Mouse (Mus musculus) neural tube, embryonic 11.5 days (tissue): Measurements from ENCODE around the gene Smurf2. TPM values are rescaled to one million over a fixed set of nuclear protein-coding genes. Genes with fewer than 3 reads are reported as not detected.
"Not testable (repeated sequence)": the region's sequence is repeated elsewhere in the genome, so short reads cannot be mapped to it uniquely, and the experiment has no call there.

ENCODE experiments used
- ATAC-seq: fragments of 200-750 bp; cut with Nextera tagmentation; 2 replicates; pipeline ENCODE4 v1.8.0; 2017; ENCODE audit warnings: moderate number of reproducible peaks, mild to moderate bottlenecking, moderate TSS enrichment, moderate library complexity; ENCODE audit not compliant: insufficient read depth, low FRiP score, low TSS enrichment
- DNase-seq: peaks from one replicate; pipeline ENCODE4 v3.0.0-alpha.2; 2015; ENCODE audit warnings: low spot score
- H3K27ac ChIP-seq: fragments of 300-500 bp; sonication (generic); 2 replicates; pipeline ENCODE4 v1.5.1; 2014; ENCODE audit warnings: low read depth, mild to moderate bottlenecking, low read length
- H3K27me3 ChIP-seq: fragments of 300-500 bp; sonication (generic); 2 replicates; pipeline ENCODE4 v1.6.1; 2014; ENCODE audit warnings: mild to moderate bottlenecking, low read length, mixed read lengths; ENCODE audit not compliant: control insufficient read depth, insufficient read depth
- H3K36me3 ChIP-seq: fragments of 300-500 bp; sonication (generic); 2 replicates; pipeline ENCODE4 v1.6.1; 2014; ENCODE audit warnings: mild to moderate bottlenecking, low read length, moderate library complexity, mixed read lengths; ENCODE audit not compliant: control insufficient read depth, insufficient read depth
- H3K4me1 ChIP-seq: fragments of 300-500 bp; sonication (generic); 2 replicates; pipeline ENCODE4 v1.6.1; 2014; ENCODE audit warnings: low read length, mixed read lengths; ENCODE audit not compliant: control insufficient read depth, insufficient read depth
- H3K4me2 ChIP-seq: fragments of 300-500 bp; sonication (generic); 2 replicates; pipeline ENCODE4 v1.6.1; 2014; ENCODE audit warnings: low read depth, mild to moderate bottlenecking, moderate library complexity
- H3K4me3 ChIP-seq: fragments of 300-500 bp; sonication (generic); 2 replicates; pipeline ENCODE4 v1.5.1; 2014; ENCODE audit warnings: low read depth, low read length
- H3K9ac ChIP-seq: fragments of 300-500 bp; sonication (generic); 2 replicates; pipeline ENCODE4 v1.6.1; 2014; ENCODE audit warnings: mild to moderate bottlenecking, low read length
- H3K9me3 ChIP-seq: fragments of 300-500 bp; sonication (generic); 2 replicates; pipeline ENCODE4 v1.6.1; 2016; ENCODE audit warnings: low read length; ENCODE audit not compliant: control insufficient read depth
- WGBS: fragments of 180-500 bp; shearing (Covaris S2); extraction: QIAGEN DNeasy Blood & Tissue Kit; methylation state at CpG from one replicate; pipeline ENCODE4 v1.1.7; 2014; 5-methylcytosine and 5-hydroxymethylcytosine counted together
- polyA plus RNA-seq: library from polyadenylated mRNA; unstranded; fragments of >200 nt; fragmentation: Nextera tagmentation; extraction: Ambion mirVana; gene quantifications from 2 replicates; pipeline ENCODE4 v1.2.1, GENCODE M21; 2014

Smurf2 gene
- polyA plus RNA-seq, 1 experiment from 2014 or later = 18.9 TPM

DNA sequence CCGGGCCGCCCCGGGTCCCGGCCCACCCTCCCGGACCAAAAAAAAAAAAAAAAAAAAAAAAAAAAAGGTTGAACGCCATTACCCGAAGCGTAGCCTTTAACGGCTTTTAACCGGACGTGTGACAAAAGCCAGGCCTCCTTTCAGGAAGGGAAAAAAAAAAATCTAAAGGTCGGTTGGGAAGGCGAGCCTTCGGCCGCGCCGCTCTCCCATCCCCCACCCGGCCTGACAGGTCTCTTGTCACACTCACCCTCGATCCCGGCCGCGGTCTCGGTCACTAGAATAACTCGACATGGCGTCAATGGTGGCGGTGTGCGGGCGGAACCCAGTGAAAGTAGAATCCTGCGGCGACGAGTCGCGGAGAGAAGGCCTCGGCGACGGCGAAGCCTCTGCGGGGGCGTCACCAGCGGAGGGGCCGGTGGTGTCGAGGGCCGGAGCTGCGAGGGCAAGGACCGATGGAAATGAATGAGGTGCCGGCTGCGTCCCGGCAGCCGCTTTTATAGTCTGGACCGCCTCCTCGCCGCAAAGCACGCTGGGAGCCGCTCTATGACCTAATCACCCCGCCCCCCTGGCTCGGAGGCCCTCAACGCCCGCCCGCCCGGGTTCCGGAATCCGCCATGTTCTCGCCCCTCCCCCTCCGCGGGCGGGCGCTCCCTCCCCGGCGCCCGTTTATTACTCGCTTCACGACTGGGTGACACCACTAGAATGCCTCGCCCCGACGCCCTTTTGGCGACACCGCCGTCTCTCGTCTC is 132.3 kb downstream of the Smurf2 start:
- Histone ChIP-seq H3K27me3 (no peaks in the 10 kb centered on the region), H3K36me3 (peaks cover 5% of the 10 kb centered on the region), H3K27ac (peak overlapping the region; percentile 97), H3K4me2 (peak overlapping the region; percentile 48; the same call in 1 of the 2 replicates), H3K9ac (peak overlapping the region; percentile 100), H3K4me1 (peaks cover 6% of the 10 kb centered on the region), H3K4me3 (peak overlapping the region; percentile 87), H3K9me3 (no peaks in the 10 kb centered on the region)
- DNase-seq = peak; percentile 98
- WGBS = under 1% methylated on average over 68 of the region's 79 CpGs
- ATAC-seq = peak; percentile 78

DNA sequence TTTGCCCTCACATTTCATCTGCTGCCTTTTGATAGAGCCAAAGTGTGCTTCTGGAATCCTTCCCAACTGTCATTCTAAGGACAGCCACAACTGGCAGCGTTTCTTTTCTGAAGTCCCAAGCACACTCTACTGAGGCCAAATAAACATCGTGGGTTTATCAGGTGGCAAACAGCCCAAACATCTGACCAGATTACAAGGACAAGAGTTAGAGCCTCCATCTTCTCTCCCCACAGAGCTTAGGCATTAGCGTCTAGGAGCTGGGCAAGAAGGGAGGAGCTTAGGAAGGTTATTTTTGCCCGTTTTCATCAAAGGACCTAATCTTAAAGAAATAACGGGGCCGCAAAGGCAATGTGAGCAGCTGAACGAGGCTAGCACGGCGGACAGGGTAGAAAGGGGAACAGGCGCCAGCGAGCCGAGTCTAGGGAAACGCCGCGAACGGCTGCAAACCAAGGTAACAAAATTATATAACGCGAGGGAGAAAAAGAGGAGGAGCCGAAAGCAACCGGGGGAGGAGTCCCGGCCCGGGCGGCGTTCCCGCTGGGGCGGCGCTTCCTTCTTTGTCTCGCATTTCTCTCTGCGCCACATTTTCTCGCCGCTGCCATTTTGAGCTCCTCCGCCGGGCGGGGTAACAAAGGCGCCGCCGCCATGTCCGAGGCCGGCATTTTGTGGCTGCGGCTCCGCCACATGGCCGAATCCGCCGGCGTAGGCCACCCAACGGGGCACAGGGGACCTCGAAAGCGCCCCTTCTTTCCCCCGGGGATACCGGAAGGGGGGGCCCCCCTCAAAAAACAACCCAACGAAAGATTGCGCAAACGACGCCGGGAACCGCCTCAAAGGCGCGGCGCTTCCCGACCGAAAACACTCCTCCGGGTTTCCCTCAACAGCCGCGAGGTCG is 133.1 kb downstream of the Smurf2 start:
- DNase-seq (peak; percentile 85), ATAC-seq (no peak)
- Histone ChIP-seq H3K9ac (peak overlapping the region; percentile 100), H3K4me2 (peak overlapping the region; percentile 57), H3K36me3 (peaks cover 10% of the 10 kb centered on the region), H3K9me3 (no peaks in the 10 kb centered on the region), H3K27ac (peak overlapping the region; percentile 97), H3K27me3 (no peaks in the 10 kb centered on the region), H3K4me3 (peak overlapping the region; percentile 87), H3K4me1 (peaks cover 8% of the 10 kb centered on the region)
- under 1% methylated on average over 64 of the region's 65 CpGs for WGBS

DNA sequence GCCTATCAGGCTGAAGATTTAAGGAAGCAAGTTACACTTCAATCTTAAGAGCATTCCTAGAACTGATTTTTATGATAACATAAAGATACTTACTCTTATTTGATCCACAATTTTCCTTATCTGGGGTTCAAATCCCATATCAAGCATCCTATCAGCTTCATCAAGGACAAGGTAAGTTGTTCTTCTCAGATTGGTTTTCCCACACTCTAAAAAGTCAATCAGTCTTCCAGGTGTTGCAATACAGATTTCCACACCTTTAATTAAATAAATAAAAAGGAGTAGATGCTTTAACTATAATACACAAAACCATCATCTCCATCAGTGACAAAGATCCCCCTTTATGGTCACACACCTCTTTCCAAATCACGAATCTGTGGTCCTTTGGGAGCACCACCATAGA is 135.5 kb downstream of the Smurf2 start:
- DNase-seq = no peak
- Histone ChIP-seq H3K9ac (no peak overlapping the region), H3K36me3 (peaks cover 13% of the 10 kb centered on the region), H3K27ac (no peak overlapping the region), H3K9me3 (no peaks in the 10 kb centered on the region), H3K4me2 (no peak overlapping the region), H3K4me1 (peaks cover 8% of the 10 kb centered on the region), H3K4me3 (no peak overlapping the region), H3K27me3 (no peaks in the 10 kb centered on the region)
- WGBS = 79% methylated on average over 1 of the region's 1 CpGs
- no peak for ATAC-seq

DNA sequence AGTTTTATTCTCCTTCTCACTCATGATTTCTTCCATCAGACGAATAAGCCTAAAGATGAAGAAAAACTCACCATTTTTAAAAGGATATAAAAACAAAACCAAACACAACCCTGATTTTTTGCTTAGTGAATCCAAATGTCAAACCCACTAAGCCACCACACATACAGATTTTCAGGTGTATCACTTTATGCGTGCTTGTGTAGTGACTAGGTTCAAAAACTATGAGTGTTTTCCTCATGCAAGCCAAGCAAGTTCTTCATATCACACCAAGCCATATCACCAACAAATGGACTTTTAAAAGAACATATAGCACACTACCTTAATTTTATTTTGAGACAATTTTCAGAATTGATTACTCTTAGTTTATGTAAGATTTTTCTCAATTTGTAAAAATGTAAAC is 136.0 kb downstream of the Smurf2 start:
- 89% methylated on average over 2 of the region's 2 CpGs for WGBS
- no peak for DNase-seq

DNA sequence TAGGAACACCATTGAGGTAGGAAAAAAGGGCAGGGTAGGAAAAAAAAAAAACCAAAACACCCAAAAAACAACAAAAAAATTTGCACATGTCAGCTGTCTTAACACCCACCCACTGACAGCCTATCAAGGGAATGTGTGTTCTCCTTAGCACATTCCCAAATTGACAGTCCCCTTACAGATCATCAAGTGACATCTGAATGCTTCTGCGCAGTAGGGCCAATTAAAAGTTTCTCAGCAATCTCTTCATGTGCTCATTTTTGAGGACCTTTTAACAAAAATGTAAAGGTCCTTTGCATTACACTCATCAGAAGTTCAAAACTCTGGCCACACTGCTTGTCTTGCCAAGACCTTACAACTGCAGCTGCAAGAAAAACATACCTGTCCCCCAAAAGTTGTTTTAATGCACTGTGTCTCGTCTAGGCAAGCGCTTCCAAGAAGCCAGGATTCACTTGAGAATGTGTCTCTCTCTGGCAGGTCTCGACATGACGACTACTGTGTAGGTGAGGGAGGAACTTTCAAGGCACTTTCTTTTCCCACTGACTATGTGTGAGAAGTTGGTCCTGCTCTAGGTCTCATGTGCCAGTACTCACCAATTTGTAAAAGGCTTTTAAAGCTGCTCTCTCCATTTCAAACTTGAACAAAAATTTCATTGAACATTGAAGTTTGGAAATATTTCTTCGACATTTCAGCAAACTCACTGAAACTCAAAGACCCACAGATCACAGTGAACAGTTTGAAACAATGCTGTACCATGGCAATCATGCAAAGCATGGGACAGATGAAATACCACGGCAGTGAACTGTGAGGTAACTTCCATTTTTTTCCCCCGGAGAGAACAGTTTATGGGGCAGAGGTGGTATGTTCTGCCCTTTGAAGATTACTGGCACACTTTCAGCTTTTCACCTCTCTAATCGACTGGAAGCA is 137.4 kb downstream of the Smurf2 start:
- Histone ChIP-seq H3K4me2 (no peak overlapping the region), H3K9me3 (no peaks in the 10 kb centered on the region), H3K27ac (no peak overlapping the region), H3K4me3 (no peak overlapping the region), H3K36me3 (peaks cover 13% of the 10 kb centered on the region), H3K4me1 (peaks cover 8% of the 10 kb centered on the region), H3K27me3 (no peaks in the 10 kb centered on the region), H3K9ac (no peak overlapping the region)
- DNase-seq = no peak
- ATAC-seq = no peak
- 87% methylated on average over 9 of the region's 9 CpGs for WGBS

More for the DNA sequence above, 136.0 kb downstream of the Smurf2 start:
- no peaks in the 10 kb centered on the region for H3K27me3 ChIP-seq
- no peak overlapping the region for H3K9ac ChIP-seq
- H3K27ac ChIP-seq = no peak overlapping the region
- no peak overlapping the region for H3K4me2 ChIP-seq
- no peaks in the 10 kb centered on the region for H3K9me3 ChIP-seq
- H3K4me1 ChIP-seq = peaks cover 8% of the 10 kb centered on the region
- no peak overlapping the region for H3K4me3 ChIP-seq
- ATAC-seq = no peak
- H3K36me3 ChIP-seq = peaks cover 13% of the 10 kb centered on the region

DNA sequence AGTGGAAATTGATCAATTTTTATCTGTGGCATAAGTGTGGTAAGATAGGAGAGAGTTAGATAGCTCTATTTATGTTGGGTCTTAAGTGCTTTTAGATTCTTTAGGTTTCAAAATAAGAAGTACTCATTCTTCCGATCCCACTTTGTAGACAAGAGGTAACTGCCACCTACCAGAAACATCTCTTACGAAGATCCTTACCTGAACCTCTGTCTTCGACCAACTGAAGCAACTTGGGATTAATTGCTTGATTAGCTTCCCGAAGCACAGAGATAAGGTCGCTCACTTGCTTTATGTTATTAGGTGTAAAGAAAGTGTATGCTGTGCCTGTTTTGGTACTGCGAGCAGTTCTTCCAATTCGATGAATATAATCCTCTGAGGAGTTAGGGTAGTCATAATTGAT is 138.2 kb downstream of the Smurf2 start:
- not testable (repeated sequence) for DNase-seq, H3K27ac ChIP-seq, H3K4me1 ChIP-seq, H3K4me3 ChIP-seq, H3K27me3 ChIP-seq, H3K9me3 ChIP-seq, ATAC-seq, H3K4me2 ChIP-seq, H3K9ac ChIP-seq
- 92% methylated on average over 7 of the region's 7 CpGs for whole genome bisulfite sequencing
- peaks cover 13% of the 10 kb centered on the region for H3K36me3 ChIP-seq

DNA sequence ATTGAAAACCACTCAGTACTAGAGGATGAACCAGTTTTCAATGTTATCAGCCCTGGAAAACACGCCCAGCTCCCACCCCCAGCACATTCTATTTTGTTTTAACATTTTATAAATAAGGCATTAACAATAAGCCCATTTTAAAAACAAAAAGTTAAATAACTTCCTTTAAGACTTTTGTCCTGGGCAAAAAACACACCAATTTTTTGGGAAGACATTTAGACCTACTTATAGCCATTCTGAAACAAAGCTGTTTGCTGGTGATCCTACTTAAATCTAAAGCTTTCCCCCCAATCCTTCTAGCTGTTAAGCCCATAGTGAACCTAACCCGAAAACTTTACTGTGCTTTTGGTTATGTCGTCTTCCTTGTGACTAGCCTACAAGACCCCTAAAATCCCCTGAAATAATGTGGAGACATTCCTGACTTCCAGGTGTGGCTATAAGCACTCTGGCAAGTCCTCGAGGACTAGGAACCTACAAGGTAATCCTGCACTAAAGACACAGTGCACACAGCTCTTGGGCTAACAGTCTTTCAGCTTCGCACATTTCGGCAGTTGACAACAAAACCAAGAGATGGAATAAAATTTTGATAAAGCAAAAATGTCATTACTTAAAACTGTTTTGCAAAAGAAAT is 139.8 kb downstream of the Smurf2 start:
- no peaks in the 10 kb centered on the region for H3K9me3 ChIP-seq
- DNase-seq (no peak), ATAC-seq (no peak)
- WGBS = 81% methylated on average over 6 of the region's 6 CpGs
- peaks cover 3% of the 10 kb centered on the region; the same call in 1 of the 2 replicates for H3K4me1 ChIP-seq
- H3K27me3 ChIP-seq = no peaks in the 10 kb centered on the region
- peaks cover 13% of the 10 kb centered on the region for H3K36me3 ChIP-seq
- H3K4me3 ChIP-seq = no peak overlapping the region
- H3K27ac ChIP-seq = no peak overlapping the region
- H3K9ac ChIP-seq = no peak overlapping the region
- no peak overlapping the region for H3K4me2 ChIP-seq

DNA sequence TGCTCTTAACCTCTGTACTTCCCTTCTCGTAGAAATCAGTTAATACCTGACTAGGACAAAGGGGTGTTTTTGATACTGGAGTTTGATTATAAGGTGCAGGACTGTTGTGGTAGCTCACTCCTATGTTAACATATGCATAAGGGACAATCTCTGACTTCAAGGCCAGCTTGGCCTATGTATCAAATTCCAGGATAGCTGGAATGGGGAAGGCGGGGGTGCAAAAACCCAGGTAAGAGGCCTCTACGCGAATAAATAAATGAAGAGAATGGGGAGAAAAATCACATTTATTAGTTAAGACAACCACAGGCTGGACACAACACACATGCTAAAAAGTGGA is 140.5 kb downstream of the Smurf2 start:
- DNase-seq (no peak), ATAC-seq (no peak; the same call in 1 of the 2 replicates)
- no peak overlapping the region for H3K9ac ChIP-seq
- no peaks in the 10 kb centered on the region for H3K27me3 ChIP-seq
- H3K4me2 ChIP-seq = peak overlapping the region; percentile 12
- 69% methylated on average over 4 of the region's 4 CpGs for WGBS
- no peak overlapping the region for H3K4me3 ChIP-seq
- H3K27ac ChIP-seq = no peak overlapping the region
- H3K36me3 ChIP-seq = peaks cover 13% of the 10 kb centered on the region
- H3K4me1 ChIP-seq = peaks cover 3% of the 10 kb centered on the region; the same call in 1 of the 2 replicates
- no peaks in the 10 kb centered on the region for H3K9me3 ChIP-seq
